Mouse (Mus musculus): ENCODE measurements around the gene Tmem207.
"Not testable (repeated sequence)": the region's sequence is repeated elsewhere in the genome, so short reads cannot be mapped to it uniquely, and the experiment has no call there.

The Tmem207 gene

GRCm38 (mm10) chr16:26526669-26527068 is at the start of gene Tmem207:
TSS of gene Tmem207 (minus strand) at chr16:26526769.
- DNase-seq (ENCODE audit: low read depth in 2 of 2, low spot score in 2 of 2) = no peak

DNA sequence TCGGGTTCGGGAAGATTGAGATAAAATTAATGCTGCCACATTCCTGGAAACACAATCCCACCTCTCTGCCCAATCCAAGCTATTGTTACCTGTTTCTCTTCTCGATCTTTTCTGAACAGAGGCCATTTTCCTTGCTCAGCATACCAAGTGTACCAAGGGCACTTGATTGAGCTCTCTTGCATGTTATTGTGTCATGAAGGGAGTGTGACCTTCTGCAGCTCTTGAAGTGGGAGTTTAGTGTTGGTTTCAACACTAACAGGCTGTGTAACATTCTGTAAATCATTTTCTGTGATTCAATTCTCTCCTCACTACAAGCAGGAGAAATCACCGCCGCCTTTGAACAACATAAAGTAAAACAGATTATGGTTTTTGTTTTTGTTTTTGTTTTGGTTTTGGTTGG is 47.6 kb upstream of the Tmem207 start:
- no peak for DNase-seq (ENCODE audit: low read depth in 2 of 2, low spot score in 2 of 2)

GRCm38 (mm10) chr16:26571836-26572235 is 45.3 kb upstream of the Tmem207 start:
- DNase-seq (ENCODE audit: low read depth in 2 of 2, low spot score in 2 of 2) = no peak

- DNase-seq (ENCODE audit: low read depth in 2 of 2, low spot score in 2 of 2) = no peak
Measured at GRCm38 (mm10) chr16:26569387-26569978, 42.9 kb upstream of the Tmem207 start.

- no peak for DNase-seq (ENCODE audit: low read depth in 2 of 2, low spot score in 2 of 2)
Measured at GRCm38 (mm10) chr16:26562771-26563170, 36.2 kb upstream of the Tmem207 start.

- DNase-seq (ENCODE audit: low read depth in 2 of 2, low spot score in 2 of 2) = no peak
Measured at GRCm38 (mm10) chr16:26561743-26562142, 35.2 kb upstream of the Tmem207 start.

DNA sequence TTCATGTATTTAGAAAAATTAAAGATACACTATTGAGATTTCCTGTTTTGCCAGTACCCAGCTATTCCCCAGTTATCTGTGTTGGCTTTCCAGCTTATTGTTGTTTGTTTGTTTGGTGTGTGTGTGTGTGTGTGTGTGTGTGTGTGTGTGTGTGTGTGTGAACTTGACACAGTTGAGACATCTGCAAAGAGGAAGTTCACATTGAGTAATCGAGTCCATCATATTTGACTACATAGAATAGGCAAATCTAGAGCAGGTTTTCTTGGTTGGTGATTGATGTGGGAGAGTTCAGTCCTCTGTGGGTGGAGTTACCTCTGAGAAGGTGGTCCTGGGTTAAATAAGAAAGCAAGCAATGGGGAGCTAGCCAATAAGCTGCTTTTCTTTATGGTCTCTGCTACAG is 32.2 kb upstream of the Tmem207 start:
- no peak for DNase-seq (ENCODE audit: low read depth in 2 of 2, low spot score in 2 of 2)

DNA sequence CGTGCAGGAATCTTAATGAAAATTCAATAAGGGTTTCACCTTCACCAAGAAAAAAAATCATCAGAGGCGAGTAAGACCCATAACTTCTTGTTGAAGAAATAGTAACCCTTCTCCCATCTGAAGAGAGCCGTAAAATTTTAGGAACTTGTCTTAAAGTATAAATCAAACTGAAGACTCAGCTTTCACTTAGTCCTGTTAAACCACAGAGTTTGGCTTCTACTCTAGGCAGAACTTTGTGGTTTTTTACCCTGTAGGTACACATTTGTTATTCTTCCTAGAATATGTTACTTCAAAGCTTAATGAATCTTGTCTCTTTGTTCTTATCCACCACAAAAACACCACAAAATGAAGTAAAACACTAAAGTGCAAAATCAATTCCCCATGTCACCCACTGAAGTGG is 25.7 kb upstream of the Tmem207 start:
- DNase-seq (ENCODE audit: low read depth in 2 of 2, low spot score in 2 of 2) = no peak

DNA sequence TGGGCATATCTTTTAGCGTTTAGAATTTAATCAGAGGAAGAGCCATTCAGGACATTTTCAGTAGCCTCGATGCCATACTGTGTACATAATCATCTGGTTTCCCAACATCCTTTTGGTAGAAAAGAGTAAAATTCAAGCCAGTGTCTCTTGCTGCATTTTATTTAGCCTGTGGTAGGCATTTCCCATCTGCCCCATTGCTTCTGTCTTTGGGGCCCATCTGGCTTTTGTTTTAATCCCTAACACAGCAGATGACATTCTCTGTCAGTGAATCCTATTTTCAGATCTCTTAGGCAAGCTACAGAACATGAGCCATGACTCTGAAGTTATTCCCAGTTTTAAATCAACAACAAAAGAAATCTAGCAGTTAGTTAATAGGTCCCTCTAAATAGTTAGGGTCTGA is 22.7 kb upstream of the Tmem207 start:
- DNase-seq (ENCODE audit: low read depth in 2 of 2, low spot score in 2 of 2) = no peak

DNA sequence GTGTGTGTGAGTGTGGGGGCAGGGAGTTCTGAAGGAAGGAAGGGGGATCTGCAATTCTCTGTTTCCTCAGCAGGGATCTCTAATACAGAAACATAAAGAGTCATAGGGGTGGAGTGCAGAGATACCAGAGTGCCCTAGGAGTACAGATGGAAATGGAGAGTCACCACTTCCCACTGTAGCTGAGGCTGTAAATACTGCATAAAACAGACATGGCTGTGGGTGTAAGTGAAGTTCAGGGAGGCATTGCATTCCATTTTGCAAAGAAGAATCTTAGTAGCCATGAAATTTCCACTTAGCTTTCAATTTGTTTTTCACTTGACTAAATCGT is 20.3 kb upstream of the Tmem207 start:
- no peak for DNase-seq (ENCODE audit: low read depth in 2 of 2, low spot score in 2 of 2)

GRCm38 (mm10) chr16:26546170-26546878 is 19.8 kb upstream of the Tmem207 start:
- DNase-seq (ENCODE audit: low read depth in 2 of 2, low spot score in 2 of 2) = no peak

GRCm38 (mm10) chr16:26532287-26532686 is 5.7 kb upstream of the Tmem207 start:
- DNase-seq (ENCODE audit: low read depth in 2 of 2, low spot score in 2 of 2) = no peak

- DNase-seq (ENCODE audit: low read depth in 2 of 2, low spot score in 2 of 2) = no peak
Measured at GRCm38 (mm10) chr16:26530451-26530850, 3.9 kb upstream of the Tmem207 start.

DNA sequence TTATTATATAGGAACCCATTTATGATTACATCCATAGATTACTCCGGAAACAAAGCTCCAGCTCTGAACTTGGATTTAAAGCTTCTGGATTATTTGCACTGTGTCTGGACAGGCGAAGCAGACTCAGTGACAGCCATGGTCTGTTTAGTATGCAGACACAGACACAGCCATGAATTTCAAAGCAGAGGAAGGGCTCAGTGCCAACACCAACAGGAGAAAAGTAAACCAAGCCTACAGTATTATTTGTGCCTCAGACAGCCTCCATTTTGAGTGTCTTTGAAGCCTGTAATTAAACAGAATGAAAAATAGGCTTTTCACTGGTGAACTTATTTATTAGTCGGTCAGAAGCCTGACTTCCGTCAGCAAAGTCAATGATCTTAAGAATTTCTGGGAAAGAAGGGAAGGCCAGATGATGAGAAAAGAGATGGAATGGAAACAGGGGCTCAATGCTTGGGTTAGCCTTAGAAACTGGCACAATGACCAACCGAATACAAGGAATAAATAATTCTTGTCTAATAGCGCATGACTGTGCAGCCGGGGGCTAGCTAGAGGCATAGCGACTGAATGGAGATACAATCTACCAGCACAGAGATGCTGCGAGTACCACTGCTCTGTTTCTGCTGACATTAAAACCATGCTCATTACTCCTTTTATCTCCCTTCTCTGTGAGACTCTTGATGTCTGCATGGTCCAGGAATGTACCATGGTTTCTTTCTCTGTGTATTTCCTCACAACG is 1.5 kb upstream of the Tmem207 start:
- no peak for DNase-seq (ENCODE audit: low read depth in 2 of 2, low spot score in 2 of 2)

DNA sequence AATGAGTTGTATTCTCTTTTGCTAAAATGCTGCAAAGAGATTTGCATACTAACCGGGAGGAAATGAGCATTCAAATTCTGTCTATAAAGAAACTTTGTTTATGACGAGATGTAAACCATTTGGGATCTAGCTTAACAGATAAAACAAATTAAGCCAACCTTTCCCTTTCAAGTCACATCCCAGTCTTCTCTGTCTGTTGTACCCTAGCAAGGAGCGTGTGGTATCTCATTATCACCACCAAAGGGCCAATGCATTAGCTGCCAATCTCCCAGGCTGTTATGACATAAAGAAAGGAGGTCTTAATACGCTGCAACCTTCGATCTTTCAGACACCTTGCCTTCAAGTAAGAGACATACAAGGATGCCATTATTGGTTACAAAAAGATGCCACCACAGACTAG is 737 bp downstream of the Tmem207 start:
- no peak for DNase-seq (ENCODE audit: low read depth in 2 of 2, low spot score in 2 of 2)

DNA sequence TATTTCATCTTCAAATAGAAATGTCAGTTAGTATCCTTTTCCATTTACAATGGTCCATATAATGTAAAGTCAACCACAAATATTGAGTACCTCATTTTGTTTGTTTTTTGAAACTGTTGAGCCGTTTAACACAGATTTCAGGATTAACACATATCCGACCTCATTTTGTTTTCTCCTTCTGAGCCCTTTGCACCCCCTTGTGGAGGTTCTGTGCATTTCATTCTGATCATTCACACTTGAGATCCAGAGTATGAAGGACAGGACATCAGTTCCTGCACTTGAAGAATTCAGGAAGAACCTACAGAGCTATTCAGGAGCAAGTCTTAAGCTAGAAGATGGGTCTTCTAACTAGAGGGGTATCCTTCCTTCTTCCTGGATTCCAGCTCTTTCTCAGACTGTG is 7.0 kb downstream of the Tmem207 start:
- no peak for DNase-seq (ENCODE audit: low read depth in 2 of 2, low spot score in 2 of 2)

DNA sequence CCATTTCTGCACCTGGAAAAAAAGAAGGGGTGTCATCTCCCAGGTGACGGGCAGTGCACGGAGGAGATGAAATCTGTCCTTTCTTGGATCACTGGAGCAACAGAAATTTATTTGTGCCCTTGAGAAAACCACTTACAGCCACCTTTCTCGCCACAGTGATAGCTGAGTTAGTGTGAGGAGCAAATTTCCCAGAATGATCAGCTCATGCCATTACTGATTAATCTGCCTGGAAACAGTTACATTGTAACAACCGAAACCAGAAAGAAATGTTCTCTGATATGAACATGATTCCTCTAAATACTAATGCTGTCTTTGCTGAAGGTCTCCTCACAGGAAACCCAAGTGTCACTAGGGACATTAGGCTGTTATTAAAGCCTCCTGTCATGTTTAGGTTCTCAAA is 21.6 kb downstream of the Tmem207 start:
- DNase-seq (ENCODE audit: low read depth in 2 of 2, low spot score in 2 of 2) = no peak

- no peak for DNase-seq (ENCODE audit: low read depth in 2 of 2, low spot score in 2 of 2)
Measured at GRCm38 (mm10) chr16:26500738-26501137, 25.8 kb downstream of the Tmem207 start.

DNA sequence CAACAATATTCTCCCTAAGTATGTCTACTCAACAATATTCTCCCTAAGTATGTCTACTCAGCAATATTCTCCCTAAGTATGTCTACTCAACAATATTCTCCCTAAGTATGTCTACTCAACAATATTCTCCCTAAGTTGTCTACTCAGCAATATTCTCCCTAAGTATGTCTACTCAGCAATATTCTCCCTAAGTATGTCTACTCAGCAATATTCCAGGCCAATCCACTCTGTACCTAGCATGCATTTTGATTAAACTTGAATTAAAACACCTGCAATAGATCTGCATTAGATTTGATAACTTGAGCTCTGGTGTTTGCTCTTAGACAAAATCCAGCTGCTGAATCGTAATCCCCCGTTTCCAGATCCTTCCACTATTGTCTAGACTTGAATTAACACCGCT is 26.9 kb downstream of the Tmem207 start:
- not testable (repeated sequence) for DNase-seq (ENCODE audit: low read depth in 2 of 2, low spot score in 2 of 2)

DNA sequence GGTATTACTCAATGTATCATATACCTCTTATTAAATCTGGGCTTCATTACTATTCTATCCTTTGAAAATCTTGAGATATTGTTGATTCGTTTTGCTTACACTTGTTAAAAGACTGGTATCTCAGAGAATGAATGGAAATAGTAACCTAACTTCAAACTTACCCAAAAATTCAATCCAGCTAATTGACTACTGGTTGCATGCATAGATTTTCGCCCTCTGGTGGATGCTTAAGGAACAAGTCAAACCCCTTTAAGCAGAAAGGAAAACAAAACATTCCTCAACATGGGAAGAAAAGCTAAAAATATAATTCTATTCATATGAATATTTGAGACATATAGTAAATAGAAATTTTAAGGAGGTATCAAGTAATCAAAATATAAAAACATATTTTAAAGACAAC is 30.8 kb downstream of the Tmem207 start:
- DNase-seq (ENCODE audit: low read depth in 2 of 2, low spot score in 2 of 2) = no peak

- no peak for DNase-seq (ENCODE audit: low read depth in 2 of 2, low spot score in 2 of 2)
Measured at GRCm38 (mm10) chr16:26471254-26471653, 55.3 kb downstream of the Tmem207 start.

GRCm38 (mm10) chr16:26466535-26466934 is 60.0 kb downstream of the Tmem207 start:
- DNase-seq (ENCODE audit: low read depth in 2 of 2, low spot score in 2 of 2) = no peak

GRCm38 (mm10) chr16:26462835-26463234 is 63.7 kb downstream of the Tmem207 start, which contains the start of gene Cldn16:
TSS of gene Cldn16 (plus strand) at chr16:26463135.
- DNase-seq (ENCODE audit: low read depth in 2 of 2, low spot score in 2 of 2) = no peak

Measured in CD8-positive naive resting alpha-beta T cell, adult 2 months (primary cell).